Mouse (Mus musculus): ENCODE results near the gene Carns1. TPM values are rescaled to one million over a fixed set of nuclear protein-coding genes. Genes with fewer than 3 reads are reported as not detected.

Gene Carns1
- 5.3 and 6.0 TPM in 2 replicates for polyA plus RNA-seq (2014; fragmentation: Nextera tagmentation; extraction: Ambion mirVana)

- 0 out of 2 replicates have a peak within 1 kb of the TSS, but pooled peaks have one; percentile 26 for H3K9ac ChIP-seq
- ATAC-seq (ENCODE audit: low FRiP score) = 0 out of 2 replicates have a peak, but pooled peaks have one; percentile 42
- WGBS = 3% methylated on average over 10 of the region's 11 CpGs
Measured at GRCm38 (mm10) chr19:4175368-4175947, at the start of gene Carns1. Carns1 (minus strand) TSS chr19:4175479.

GRCm38 (mm10) chr19:4222165-4222564 is 46.9 kb upstream of the Carns1 start:
- Histone ChIP-seq H3K27me3 (ENCODE audit: control insufficient read depth, insufficient read depth, low read length) (peaks cover 5% of the 10 kb centered on the region), H3K4me3 (replicated peaks; ENCODE audit: low read length) (no peak overlapping the region), H3K4me2 (replicated peaks) (no peak overlapping the region), H3K9ac (no peak overlapping the region), H3K36me3 (replicated peaks; ENCODE audit: control insufficient read depth, insufficient read depth) (no peaks in the 10 kb centered on the region), H3K27ac (no peak overlapping the region), H3K9me3 (ENCODE audit: control insufficient read depth, low read length) (no peaks in the 10 kb centered on the region), H3K4me1 (replicated peaks; ENCODE audit: control insufficient read depth, insufficient read depth, low read length) (peaks cover 12% of the 10 kb centered on the region; the same call in 1 of the 2 replicates)
- no peak for DNase-seq (ENCODE audit: low spot score)
- ATAC-seq (ENCODE audit: low FRiP score) = no peak
- 78% methylated on average over 11 of the region's 11 CpGs for WGBS

More at GRCm38 (mm10) chr19:4175368-4175947, at the start of gene Carns1:
- H3K4me1 ChIP-seq (replicated peaks; ENCODE audit: control insufficient read depth, insufficient read depth, low read length) = no peaks in the 10 kb centered on the region; the same call in 1 of the 2 replicates
- H3K9me3 ChIP-seq (ENCODE audit: control insufficient read depth, low read length) = no peaks in the 10 kb centered on the region
- DNase-seq (ENCODE audit: low spot score) = no peak
- H3K4me2 ChIP-seq (replicated peaks) = peak within 1 kb of the TSS; percentile 36
- no peak within 1 kb of the TSS for H3K4me3 ChIP-seq (replicated peaks; ENCODE audit: low read length)
- no peaks in the 10 kb centered on the region for H3K36me3 ChIP-seq (replicated peaks; ENCODE audit: control insufficient read depth, insufficient read depth)
- no peak within 1 kb of the TSS for H3K27ac ChIP-seq
- H3K27me3 ChIP-seq (ENCODE audit: control insufficient read depth, insufficient read depth, low read length) = no peaks in the 10 kb centered on the region; the same call in 1 of the 2 replicates

- no peak for ATAC-seq (ENCODE audit: low FRiP score)
- Histone ChIP-seq H3K4me3 (replicated peaks; ENCODE audit: low read length) (no peak overlapping the region), H3K27ac (no peak overlapping the region), H3K9me3 (ENCODE audit: control insufficient read depth, low read length) (no peaks in the 10 kb centered on the region), H3K4me1 (replicated peaks; ENCODE audit: control insufficient read depth, insufficient read depth, low read length) (peaks cover 12% of the 10 kb centered on the region; the same call in 1 of the 2 replicates), H3K4me2 (replicated peaks) (no peak overlapping the region), H3K9ac (no peak overlapping the region), H3K36me3 (replicated peaks; ENCODE audit: control insufficient read depth, insufficient read depth) (no peaks in the 10 kb centered on the region), H3K27me3 (ENCODE audit: control insufficient read depth, insufficient read depth, low read length) (peaks cover 14% of the 10 kb centered on the region)
- no peak for DNase-seq (ENCODE audit: low spot score)
- WGBS = 37% methylated on average over 14 of the region's 14 CpGs
Measured at GRCm38 (mm10) chr19:4220957-4221743, 45.9 kb upstream of the Carns1 start.

- Histone ChIP-seq H3K36me3 (replicated peaks; ENCODE audit: control insufficient read depth, insufficient read depth) (no peaks in the 10 kb centered on the region), H3K4me2 (replicated peaks) (no peak overlapping the region), H3K9me3 (ENCODE audit: control insufficient read depth, low read length) (no peaks in the 10 kb centered on the region), H3K9ac (no peak overlapping the region), H3K4me3 (replicated peaks; ENCODE audit: low read length) (no peak overlapping the region), H3K27ac (no peak overlapping the region), H3K4me1 (replicated peaks; ENCODE audit: control insufficient read depth, insufficient read depth, low read length) (peaks cover 12% of the 10 kb centered on the region), H3K27me3 (ENCODE audit: control insufficient read depth, insufficient read depth, low read length) (peaks cover 21% of the 10 kb centered on the region)
- ATAC-seq (ENCODE audit: low FRiP score) (0 out of 2 replicates have a peak, but pooled peaks have one; percentile 4), DNase-seq (ENCODE audit: low spot score) (no peak)
- 50% methylated on average over 4 of the region's 4 CpGs for WGBS
Measured at GRCm38 (mm10) chr19:4220416-4220815, 45.1 kb upstream of the Carns1 start.

GRCm38 (mm10) chr19:4219943-4220342 is 44.7 kb upstream of the Carns1 start:
- DNase-seq (ENCODE audit: low spot score) = no peak
- 80% methylated on average over 6 of the region's 6 CpGs for WGBS
- Histone ChIP-seq H3K9me3 (ENCODE audit: control insufficient read depth, low read length) (no peaks in the 10 kb centered on the region), H3K27ac (no peak overlapping the region), H3K27me3 (ENCODE audit: control insufficient read depth, insufficient read depth, low read length) (peaks cover 26% of the 10 kb centered on the region), H3K4me2 (replicated peaks) (no peak overlapping the region), H3K36me3 (replicated peaks; ENCODE audit: control insufficient read depth, insufficient read depth) (no peaks in the 10 kb centered on the region), H3K4me1 (replicated peaks; ENCODE audit: control insufficient read depth, insufficient read depth, low read length) (peaks cover 13% of the 10 kb centered on the region), H3K4me3 (replicated peaks; ENCODE audit: low read length) (no peak overlapping the region), H3K9ac (no peak overlapping the region)
- ATAC-seq (ENCODE audit: low FRiP score) = no peak

- no peak for ATAC-seq (ENCODE audit: low FRiP score)
- Histone ChIP-seq H3K4me1 (replicated peaks; ENCODE audit: control insufficient read depth, insufficient read depth, low read length) (peaks cover 24% of the 10 kb centered on the region), H3K36me3 (replicated peaks; ENCODE audit: control insufficient read depth, insufficient read depth) (no peaks in the 10 kb centered on the region), H3K9me3 (ENCODE audit: control insufficient read depth, low read length) (no peaks in the 10 kb centered on the region), H3K4me2 (replicated peaks) (no peak overlapping the region), H3K27ac (no peak overlapping the region), H3K9ac (no peak overlapping the region), H3K27me3 (ENCODE audit: control insufficient read depth, insufficient read depth, low read length) (peaks cover 38% of the 10 kb centered on the region), H3K4me3 (replicated peaks; ENCODE audit: low read length) (no peak overlapping the region)
- 80% methylated on average over 1 of the region's 1 CpGs for WGBS
- DNase-seq (ENCODE audit: low spot score) = no peak
Measured at GRCm38 (mm10) chr19:4218784-4219183, 43.5 kb upstream of the Carns1 start.

DNA sequence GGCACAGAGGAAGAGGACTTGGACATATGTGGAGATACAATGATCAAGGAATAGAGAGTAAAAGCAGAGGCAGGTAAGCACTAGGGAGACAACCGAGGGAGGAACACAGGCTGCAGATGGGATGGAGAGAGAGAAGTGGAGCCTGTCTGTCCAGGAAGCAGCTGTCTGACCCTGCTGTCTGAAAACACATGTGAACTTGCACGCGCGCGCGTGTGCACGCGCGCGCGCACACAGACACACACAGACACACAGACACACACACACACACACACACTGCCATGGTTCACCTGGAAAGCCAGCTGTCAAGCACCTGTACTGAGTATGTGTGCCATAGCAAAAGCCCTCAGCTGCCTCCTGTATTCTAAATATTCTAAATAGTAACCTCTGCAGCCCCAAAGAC is 43.0 kb upstream of the Carns1 start:
- Histone ChIP-seq H3K4me3 (replicated peaks; ENCODE audit: low read length) (no peak overlapping the region), H3K4me2 (replicated peaks) (no peak overlapping the region), H3K27ac (no peak overlapping the region), H3K9ac (no peak overlapping the region), H3K27me3 (ENCODE audit: control insufficient read depth, insufficient read depth, low read length) (peaks cover 43% of the 10 kb centered on the region), H3K36me3 (replicated peaks; ENCODE audit: control insufficient read depth, insufficient read depth) (no peaks in the 10 kb centered on the region), H3K9me3 (ENCODE audit: control insufficient read depth, low read length) (no peaks in the 10 kb centered on the region), H3K4me1 (replicated peaks; ENCODE audit: control insufficient read depth, insufficient read depth, low read length) (peaks cover 29% of the 10 kb centered on the region)
- no peak for DNase-seq (ENCODE audit: low spot score)
- ATAC-seq (ENCODE audit: low FRiP score) = no peak
- 89% methylated on average over 11 of the region's 11 CpGs for WGBS

- WGBS = 45% methylated on average over 3 of the region's 3 CpGs
- no peak for DNase-seq (ENCODE audit: low spot score)
- no peak overlapping the region for H3K4me3 ChIP-seq (replicated peaks; ENCODE audit: low read length)
- peaks cover 47% of the 10 kb centered on the region for H3K27me3 ChIP-seq (ENCODE audit: control insufficient read depth, insufficient read depth, low read length)
- peaks cover 29% of the 10 kb centered on the region for H3K4me1 ChIP-seq (replicated peaks; ENCODE audit: control insufficient read depth, insufficient read depth, low read length)
- no peak overlapping the region for H3K27ac ChIP-seq
- no peak overlapping the region for H3K9ac ChIP-seq
- ATAC-seq (ENCODE audit: low FRiP score) = no peak
- H3K4me2 ChIP-seq (replicated peaks) = no peak overlapping the region
- H3K9me3 ChIP-seq (ENCODE audit: control insufficient read depth, low read length) = no peaks in the 10 kb centered on the region
- H3K36me3 ChIP-seq (replicated peaks; ENCODE audit: control insufficient read depth, insufficient read depth) = no peaks in the 10 kb centered on the region
Measured at GRCm38 (mm10) chr19:4217855-4218254, 42.6 kb upstream of the Carns1 start.

DNA sequence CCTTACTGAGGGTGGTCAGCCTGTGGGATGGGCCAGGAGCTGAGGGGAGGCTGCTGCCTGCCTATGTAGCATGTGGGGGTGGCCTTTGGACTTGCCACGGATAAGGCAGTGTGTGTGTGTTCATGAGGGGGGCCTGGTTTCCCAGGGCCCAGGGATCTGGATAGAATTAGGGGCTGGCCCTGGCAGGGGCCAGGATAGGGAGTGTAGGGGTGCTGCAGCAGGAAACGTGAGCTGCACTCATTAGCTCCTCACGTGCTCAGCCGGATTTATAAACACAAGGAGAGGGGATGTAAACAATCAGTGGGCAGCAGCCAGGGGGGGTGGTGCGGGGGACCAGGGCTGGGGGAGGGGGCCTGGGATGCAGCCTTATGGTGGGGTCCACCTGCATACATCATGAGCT is 41.9 kb upstream of the Carns1 start:
- peaks cover 54% of the 10 kb centered on the region for H3K27me3 ChIP-seq (ENCODE audit: control insufficient read depth, insufficient read depth, low read length)
- H3K36me3 ChIP-seq (replicated peaks; ENCODE audit: control insufficient read depth, insufficient read depth) = no peaks in the 10 kb centered on the region
- DNase-seq (ENCODE audit: low spot score) (no peak), ATAC-seq (ENCODE audit: low FRiP score) (no peak)
- no peak overlapping the region for H3K9ac ChIP-seq
- H3K4me3 ChIP-seq (replicated peaks; ENCODE audit: low read length) = no peak overlapping the region
- H3K4me1 ChIP-seq (replicated peaks; ENCODE audit: control insufficient read depth, insufficient read depth, low read length) = peaks cover 29% of the 10 kb centered on the region
- no peak overlapping the region for H3K4me2 ChIP-seq (replicated peaks)
- no peaks in the 10 kb centered on the region for H3K9me3 ChIP-seq (ENCODE audit: control insufficient read depth, low read length)
- H3K27ac ChIP-seq = no peak overlapping the region
- WGBS = 14% methylated on average over 5 of the region's 5 CpGs
